Mouse (Mus musculus) layer of hippocampus, postnatal 14 days (tissue): Measurements from ENCODE around the gene Nat8f6. TPM values are rescaled to one million over a fixed set of nuclear protein-coding genes. Genes with fewer than 3 reads are reported as not detected.
"Not testable (repeated sequence)": the region's sequence is repeated elsewhere in the genome, so short reads cannot be mapped to it uniquely, and the experiment has no call there.

Source experiments
- DNase-seq, 2 experiments: peaks; one replicate each; pipeline ENCODE4 v3.0.0; 2021 to 2022; ENCODE audit warnings: low spot score in 2 of 2, mixed read lengths in 1 of 2
- long read RNA-seq, 2 experiments: library from polyadenylated mRNA; stranded (forward); transcript quantifications; one replicate each; pipeline ENCODE4 v2.0.0; 2021
- total RNA-seq, 2 experiments: library from RNA; stranded (reverse); gene quantifications; 2 replicates each; pipeline ENCODE4 v1.2.3; 2021

Nat8f6 gene
- 1 to 10 TPM; 1.3 to 1.4 TPM for total RNA-seq
- long read RNA-seq, experiment 1, result 0 reads
- long read RNA-seq, experiment 2, result 0 reads

GRCm38 (mm10) chr6:85820837-85821236, at the start of gene Nat8f6, which contains the start of gene Nat8f5:
Gene Nat8f6 (minus strand): TSS chr6:85820954.
Gene Nat8f5 (minus strand): TSS chr6:85820972.
- no peak for DNase-seq

- DNase-seq, result not testable (repeated sequence)
These were observed 48.3 kb upstream of the Nat8f6 start, which contains the start of gene Nat8f2 for GRCm38 (mm10) chr6:85869006-85869405. Gene Nat8f2 (minus strand): TSS chr6:85869158.

- no peak for DNase-seq
These were observed 47.3 kb upstream of the Nat8f6 start for GRCm38 (mm10) chr6:85867726-85868690.

- DNase-seq, result not testable (repeated sequence)
These were observed 46.2 kb upstream of the Nat8f6 start for GRCm38 (mm10) chr6:85866995-85867394.

- DNase-seq, result not testable (repeated sequence)
These were observed 45.4 kb upstream of the Nat8f6 start for GRCm38 (mm10) chr6:85866166-85866565.

GRCm38 (mm10) chr6:85864900-85865639, 44.3 kb upstream of the Nat8f6 start:
- peak; percentile 43 to 80 for DNase-seq

GRCm38 (mm10) chr6:85863840-85864239, 43.1 kb upstream of the Nat8f6 start:
- DNase-seq, result no peak

- DNase-seq, result no peak
These were observed 42.4 kb upstream of the Nat8f6 start for GRCm38 (mm10) chr6:85863136-85863535.

GRCm38 (mm10) chr6:85862565-85862964, 41.8 kb upstream of the Nat8f6 start:
- peak in 1 of 2 experiments; percentile 41 for DNase-seq

GRCm38 (mm10) chr6:85861247-85861646, 40.5 kb upstream of the Nat8f6 start:
- no peak for DNase-seq

GRCm38 (mm10) chr6:85856194-85856678, 35.5 kb upstream of the Nat8f6 start:
- DNase-seq, result peak; percentile 64 to 83

- DNase-seq, result peak in 1 of 2 experiments; percentile 16
These were observed 32.7 kb upstream of the Nat8f6 start for GRCm38 (mm10) chr6:85853481-85853880.

GRCm38 (mm10) chr6:85851062-85851773, 30.5 kb upstream of the Nat8f6 start:
- no peak for DNase-seq

- DNase-seq, result no peak
These were observed 28.5 kb upstream of the Nat8f6 start for GRCm38 (mm10) chr6:85849240-85849639.

GRCm38 (mm10) chr6:85848140-85848539, 27.4 kb upstream of the Nat8f6 start:
- DNase-seq, result no peak

GRCm38 (mm10) chr6:85846921-85847320, 26.2 kb upstream of the Nat8f6 start:
- no peak for DNase-seq

- DNase-seq, result not testable (repeated sequence)
These were observed 23.1 kb upstream of the Nat8f6 start for GRCm38 (mm10) chr6:85843677-85844458.

- peak in 1 of 2 experiments; percentile 73 for DNase-seq
These were observed 19.2 kb upstream of the Nat8f6 start for GRCm38 (mm10) chr6:85839982-85840381.

GRCm38 (mm10) chr6:85838674-85839073, 17.9 kb upstream of the Nat8f6 start:
- DNase-seq, result no peak

GRCm38 (mm10) chr6:85837307-85837706, 16.6 kb upstream of the Nat8f6 start:
- peak; percentile 35 to 51 for DNase-seq
